Mouse (Mus musculus) kidney, embryonic 15.5 days (tissue): ENCODE measurements around the gene Hist2h3c1. TPM values are rescaled to one million over a fixed set of nuclear protein-coding genes. Genes with fewer than 3 reads are reported as not detected.
"Not testable (repeated sequence)": the region's sequence is repeated elsewhere in the genome, so short reads cannot be mapped to it uniquely, and the experiment has no call there.

Experiments used
- ATAC-seq: fragments of 200-750 bp; cut with Nextera tagmentation; replicated peaks from 2 replicates; pipeline ENCODE4 v1.8.0; 2017; ENCODE audit warnings: moderate TSS enrichment; ENCODE audit not compliant: low FRiP score
- H3K27ac ChIP-seq: fragments of 300-500 bp; sonication (generic); 2 replicates; pipeline ENCODE4 v1.5.1; 2015; ENCODE audit warnings: mild to moderate bottlenecking, inconsistent platforms
- H3K27me3 ChIP-seq: fragments of 300-500 bp; sonication (generic); 2 replicates; pipeline ENCODE4 v1.6.1; 2015; ENCODE audit warnings: inconsistent platforms
- H3K36me3 ChIP-seq: fragments of 300-500 bp; sonication (generic); 2 replicates; pipeline ENCODE4 v1.6.1; 2015; ENCODE audit warnings: inconsistent platforms
- H3K4me1 ChIP-seq: fragments of 300-500 bp; sonication (generic); 2 replicates; pipeline ENCODE4 v1.6.1; 2015; ENCODE audit warnings: inconsistent platforms
- H3K4me2 ChIP-seq: fragments of 300-500 bp; sonication (generic); 2 replicates; pipeline ENCODE4 v1.6.1; 2015; ENCODE audit warnings: moderate library complexity, mild to moderate bottlenecking, inconsistent platforms
- H3K4me3 ChIP-seq: fragments of 300-500 bp; sonication (generic); replicated peaks from 2 replicates; pipeline ENCODE4 v1.5.1; 2015; ENCODE audit warnings: mild to moderate bottlenecking, inconsistent platforms
- H3K9ac ChIP-seq: fragments of 300-500 bp; sonication (generic); 2 replicates; pipeline ENCODE4 v1.6.1; 2015; ENCODE audit warnings: mild to moderate bottlenecking, inconsistent platforms
- H3K9me3 ChIP-seq: fragments of 300-500 bp; sonication (generic); replicated peaks from 2 replicates; pipeline ENCODE4 v1.6.1; 2016; ENCODE audit warnings: inconsistent platforms
- whole genome bisulfite sequencing: fragments of 180-500 bp; shearing (Covaris S2); methylation state at CpG from one replicate; pipeline ENCODE4 v1.1.7; 2015; ENCODE audit warnings: mixed read lengths; 5-methylcytosine and 5-hydroxymethylcytosine counted together
- polyA plus RNA-seq: library from polyadenylated mRNA; unstranded; fragments of >200 nt; fragmentation: Nextera tagmentation; extraction: Ambion mirVana; gene quantifications from 2 replicates; pipeline ENCODE4 v1.2.1, GENCODE M21; 2015

Hist2h3c1 gene
- polyA plus RNA-seq, 1 experiment from 2014 or later = 0.55 TPM

DNA sequence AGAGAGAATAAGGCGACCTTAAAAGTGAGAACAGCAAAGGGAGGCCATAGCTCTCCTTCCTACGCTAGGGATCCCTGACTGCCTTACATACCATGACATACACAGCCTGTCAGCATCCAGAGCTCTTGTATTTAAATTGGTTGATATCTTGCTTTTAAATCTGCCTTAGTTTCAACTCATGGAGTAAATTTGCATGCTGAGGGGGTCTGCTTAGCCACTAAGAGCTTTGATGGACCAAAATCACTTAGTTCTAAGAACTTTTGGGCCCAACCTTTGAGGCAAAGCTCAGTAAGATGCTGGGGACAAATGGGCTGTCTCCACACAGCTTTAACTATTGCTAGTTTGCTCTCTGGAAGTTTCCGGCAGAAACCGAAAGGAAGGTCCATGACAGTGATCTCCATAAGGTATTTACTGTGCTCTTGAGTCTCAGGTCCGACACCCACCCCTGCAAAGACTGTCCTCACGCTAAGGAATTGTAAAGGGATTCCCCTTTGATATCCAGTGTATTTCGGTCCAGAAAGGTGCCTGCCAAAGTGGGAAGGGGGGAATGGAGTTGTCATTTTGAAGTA, 9.1 kb upstream of the Hist2h3c1 start:
- peaks cover 27% of the 10 kb centered on the region for H3K4me1 ChIP-seq
- peak overlapping the region; percentile 91 for H3K27ac ChIP-seq
- H3K9ac ChIP-seq = peak overlapping the region; percentile 67
- H3K36me3 ChIP-seq = no peaks in the 10 kb centered on the region
- no peaks in the 10 kb centered on the region for H3K27me3 ChIP-seq
- H3K4me3 ChIP-seq = peak overlapping the region; percentile 53
- ATAC-seq = no peak
- H3K9me3 ChIP-seq = no peaks in the 10 kb centered on the region
- H3K4me2 ChIP-seq = peak overlapping the region; percentile 56
- WGBS = 16% methylated on average over 7 of the region's 7 CpGs

- no peaks in the 10 kb centered on the region for H3K36me3 ChIP-seq
- H3K4me1 ChIP-seq = peaks cover 27% of the 10 kb centered on the region
- WGBS = 0% methylated on average over 12 of the region's 12 CpGs
- no peak for ATAC-seq
- H3K27me3 ChIP-seq = no peaks in the 10 kb centered on the region
- peak overlapping the region; percentile 67 for H3K9ac ChIP-seq
- peak overlapping the region; percentile 56 for H3K4me2 ChIP-seq
- peak overlapping the region; percentile 53 for H3K4me3 ChIP-seq
- H3K9me3 ChIP-seq = no peaks in the 10 kb centered on the region
- H3K27ac ChIP-seq = peak overlapping the region; percentile 91
Observed at GRCm38 (mm10) chr3:96237904-96238511, 8.5 kb upstream of the Hist2h3c1 start.

DNA sequence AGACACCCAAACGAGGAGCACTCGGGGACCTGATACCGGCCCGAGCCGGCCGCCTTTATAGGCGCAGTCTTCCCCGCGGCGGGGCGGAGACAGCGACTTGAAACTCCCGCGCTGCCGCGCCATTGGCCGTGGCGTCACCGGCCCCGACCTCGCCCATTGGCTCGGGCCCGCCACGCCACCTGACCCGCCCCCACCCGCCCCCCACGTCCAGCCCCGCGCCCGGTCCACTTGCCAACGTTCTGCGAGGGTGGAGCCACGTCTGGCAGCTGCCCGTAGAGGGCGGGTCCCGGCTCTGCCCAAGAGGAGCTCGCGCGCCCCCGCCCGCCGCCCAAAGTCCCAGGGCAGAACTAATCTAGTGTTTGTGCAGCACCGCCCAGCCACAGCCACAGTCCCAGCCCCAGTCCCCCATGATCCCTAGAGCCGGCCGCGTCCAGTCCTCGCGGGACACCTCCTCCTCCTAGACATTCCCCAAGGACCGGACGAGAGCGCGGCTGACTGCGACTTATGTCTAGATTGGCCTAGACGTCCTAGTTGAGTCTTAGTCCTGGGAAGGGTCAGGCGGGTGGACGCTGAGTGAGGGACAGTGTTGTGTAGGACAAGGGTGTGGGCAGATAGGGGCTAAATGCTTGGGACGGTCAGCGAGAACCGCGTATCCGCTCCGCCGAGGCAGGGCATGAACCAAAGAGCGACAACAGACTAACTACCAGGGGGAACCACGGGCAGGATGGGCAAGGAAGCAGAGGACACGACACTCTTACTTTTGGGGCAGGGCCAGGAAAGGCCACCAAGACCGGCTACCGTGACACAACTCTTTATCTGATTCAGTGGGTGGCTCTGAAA, 7.3 kb upstream of the Hist2h3c1 start, which contains the start of gene Hist2h3c2:
Hist2h3c2 (minus strand) TSS at position 174 of the 840 bp plus-strand sequence.
- H3K36me3 ChIP-seq, H3K27me3 ChIP-seq, H3K9me3 ChIP-seq: not testable (repeated sequence)
- H3K4me1 ChIP-seq = peaks cover 37% of the 10 kb centered on the region
- WGBS = 0% methylated on average over 26 of the region's 68 CpGs
- H3K9ac ChIP-seq = peak within 1 kb of the TSS; percentile 67
- ATAC-seq = peak; percentile 94
- peak within 1 kb of the TSS; percentile 91 for H3K27ac ChIP-seq
- H3K4me3 ChIP-seq = peak within 1 kb of the TSS; percentile 53
- H3K4me2 ChIP-seq = peak within 1 kb of the TSS; percentile 56

GRCm38 (mm10) chr3:96239949-96240798, 6.3 kb upstream of the Hist2h3c1 start, which contains the start of gene Hist2h2aa2:
TSS of gene Hist2h2aa2 (minus strand) at chr3:96240276.
- H3K4me3 ChIP-seq = peak within 1 kb of the TSS; percentile 37
- H3K27me3 ChIP-seq, H3K9me3 ChIP-seq, H3K36me3 ChIP-seq: not testable (repeated sequence)
- 5% methylated on average over 31 of the region's 85 CpGs for WGBS
- H3K27ac ChIP-seq = peak within 1 kb of the TSS; percentile 91
- H3K4me1 ChIP-seq = peaks cover 43% of the 10 kb centered on the region
- peak within 1 kb of the TSS; percentile 49 for H3K4me2 ChIP-seq
- ATAC-seq = peak; percentile 89
- H3K9ac ChIP-seq = peak within 1 kb of the TSS; percentile 40

DNA sequence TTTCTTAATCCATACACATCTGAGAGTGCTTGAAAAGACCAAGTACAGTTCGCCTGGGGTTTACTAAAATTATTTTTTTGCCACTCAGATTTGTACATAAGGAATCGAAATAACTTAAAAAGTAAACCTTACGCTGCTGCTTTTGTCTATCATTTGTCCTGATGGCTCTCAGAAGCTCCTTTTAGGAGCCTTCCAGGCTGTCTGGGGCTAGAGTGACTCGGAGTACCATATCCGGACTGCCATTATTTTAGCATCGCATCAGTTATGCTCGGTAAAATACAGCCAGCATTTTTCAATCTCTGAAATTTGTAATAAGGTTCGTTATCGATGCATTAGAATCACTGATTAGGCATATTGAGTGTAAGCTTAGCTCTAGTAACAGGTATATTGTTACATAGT, 5.7 kb upstream of the Hist2h3c1 start:
- Histone ChIP-seq H3K4me2 (peak overlapping the region; percentile 49), H3K27me3 (no peaks in the 10 kb centered on the region), H3K4me3 (peak overlapping the region; percentile 22), H3K27ac (peak overlapping the region; percentile 91), H3K36me3 (no peaks in the 10 kb centered on the region), H3K9ac (peak overlapping the region; percentile 40), H3K9me3 (no peaks in the 10 kb centered on the region), H3K4me1 (peaks cover 43% of the 10 kb centered on the region)
- 78% methylated on average over 9 of the region's 9 CpGs for WGBS
- no peak for ATAC-seq

DNA sequence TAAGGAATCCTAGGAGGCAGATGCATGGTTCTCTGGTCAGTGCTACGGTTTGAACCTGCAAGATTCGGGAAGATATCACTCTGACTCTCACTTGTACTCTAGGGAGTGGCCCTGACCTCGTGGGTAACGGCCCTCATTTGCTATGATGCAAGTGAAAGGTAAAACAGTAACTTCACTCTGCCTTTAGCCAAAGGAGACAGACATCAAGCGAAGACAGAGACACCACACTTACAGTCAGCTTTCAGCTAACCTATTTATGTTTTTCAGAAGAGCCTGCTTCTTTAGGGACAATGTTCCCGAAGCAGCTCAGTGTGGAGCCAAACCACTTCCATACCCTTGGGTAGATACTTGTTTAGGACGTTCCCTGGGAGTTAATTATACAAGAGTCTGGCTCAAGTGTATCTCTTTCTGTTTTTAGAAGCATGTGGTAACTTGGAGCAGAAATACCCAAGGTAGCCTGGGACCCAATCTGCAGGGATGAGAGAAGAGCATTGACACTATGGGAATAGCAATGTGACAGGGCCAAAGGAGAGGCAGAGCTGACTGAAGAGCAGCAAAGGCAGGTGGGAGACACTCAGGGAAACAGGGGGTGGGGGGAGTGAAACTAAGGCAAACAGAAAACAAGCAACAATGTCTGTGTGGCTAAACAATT, 2.4 kb upstream of the Hist2h3c1 start:
- H3K36me3 ChIP-seq = no peaks in the 10 kb centered on the region
- peak overlapping the region; percentile 66 for H3K4me2 ChIP-seq
- peak overlapping the region; percentile 67; the same call in 1 of the 2 replicates for H3K9ac ChIP-seq
- no peak for ATAC-seq
- peak overlapping the region; percentile 100 for H3K27ac ChIP-seq
- H3K4me1 ChIP-seq = peaks cover 35% of the 10 kb centered on the region
- 0 out of 2 replicates have a peak overlapping the region, but pooled peaks have one; percentile 54 for H3K4me3 ChIP-seq
- WGBS = 73% methylated on average over 7 of the region's 7 CpGs
- no peaks in the 10 kb centered on the region for H3K27me3 ChIP-seq
- H3K9me3 ChIP-seq = no peaks in the 10 kb centered on the region

GRCm38 (mm10) chr3:96245003-96245886, 1.2 kb upstream of the Hist2h3c1 start, which contains the start of gene Hist2h2aa1:
TSS of gene Hist2h2aa1 (plus strand) at chr3:96245497.
- H3K27me3 ChIP-seq, H3K36me3 ChIP-seq, H3K9me3 ChIP-seq: not testable (repeated sequence)
- peak within 1 kb of the TSS; percentile 67 for H3K9ac ChIP-seq
- peak; percentile 91 for ATAC-seq
- under 1% methylated on average over 31 of the region's 88 CpGs for WGBS
- H3K4me3 ChIP-seq = peak within 1 kb of the TSS; percentile 54
- H3K27ac ChIP-seq = peak within 1 kb of the TSS; percentile 100
- H3K4me2 ChIP-seq = peak within 1 kb of the TSS; percentile 66
- peaks cover 44% of the 10 kb centered on the region for H3K4me1 ChIP-seq

DNA sequence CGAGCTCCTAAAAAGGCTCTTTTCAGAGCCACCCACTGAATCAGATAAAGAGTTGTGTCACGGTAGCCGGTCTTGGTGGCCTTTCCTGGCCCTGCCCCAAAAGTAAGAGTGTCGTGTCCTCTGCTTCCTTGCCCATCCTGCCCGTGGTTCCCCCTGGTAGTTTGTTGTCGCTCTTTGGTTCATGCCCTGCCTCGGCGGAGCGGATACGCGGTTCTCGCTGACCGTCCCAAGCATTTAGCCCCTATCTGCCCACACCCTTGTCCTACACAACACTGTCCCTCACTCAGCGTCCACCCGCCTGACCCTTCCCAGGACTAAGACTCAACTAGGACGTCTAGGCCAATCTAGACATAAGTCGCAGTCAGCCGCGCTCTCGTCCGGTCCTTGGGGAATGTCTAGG, 467 bp upstream of the Hist2h3c1 start:
- H3K36me3 ChIP-seq, H3K27me3 ChIP-seq, H3K9ac ChIP-seq, H3K9me3 ChIP-seq, ATAC-seq: not testable (repeated sequence)
- peak overlapping the region; percentile 89 for H3K27ac ChIP-seq
- 0% methylated on average over 10 of the region's 21 CpGs for WGBS
- H3K4me2 ChIP-seq = peak overlapping the region; percentile 41; the same call in 1 of the 2 replicates
- H3K4me1 ChIP-seq = peaks cover 46% of the 10 kb centered on the region
- peak overlapping the region; percentile 37 for H3K4me3 ChIP-seq

- Histone ChIP-seq H3K27me3 (no peaks in the 10 kb centered on the region), H3K4me2 (peak overlapping the region; percentile 57), H3K4me3 (peak overlapping the region; percentile 50), H3K9ac (peak overlapping the region; percentile 58), H3K27ac (peak overlapping the region; percentile 83), H3K9me3 (no peaks in the 10 kb centered on the region), H3K4me1 (peaks cover 47% of the 10 kb centered on the region), H3K36me3 (no peaks in the 10 kb centered on the region)
- 2% methylated on average over 11 of the region's 11 CpGs for WGBS
- no peak for ATAC-seq
Observed at GRCm38 (mm10) chr3:96247356-96248140, 1.1 kb downstream of the Hist2h3c1 start.
